ENCODE assay signal across 7 mouse cellular contexts in the genomic region with DNA sequence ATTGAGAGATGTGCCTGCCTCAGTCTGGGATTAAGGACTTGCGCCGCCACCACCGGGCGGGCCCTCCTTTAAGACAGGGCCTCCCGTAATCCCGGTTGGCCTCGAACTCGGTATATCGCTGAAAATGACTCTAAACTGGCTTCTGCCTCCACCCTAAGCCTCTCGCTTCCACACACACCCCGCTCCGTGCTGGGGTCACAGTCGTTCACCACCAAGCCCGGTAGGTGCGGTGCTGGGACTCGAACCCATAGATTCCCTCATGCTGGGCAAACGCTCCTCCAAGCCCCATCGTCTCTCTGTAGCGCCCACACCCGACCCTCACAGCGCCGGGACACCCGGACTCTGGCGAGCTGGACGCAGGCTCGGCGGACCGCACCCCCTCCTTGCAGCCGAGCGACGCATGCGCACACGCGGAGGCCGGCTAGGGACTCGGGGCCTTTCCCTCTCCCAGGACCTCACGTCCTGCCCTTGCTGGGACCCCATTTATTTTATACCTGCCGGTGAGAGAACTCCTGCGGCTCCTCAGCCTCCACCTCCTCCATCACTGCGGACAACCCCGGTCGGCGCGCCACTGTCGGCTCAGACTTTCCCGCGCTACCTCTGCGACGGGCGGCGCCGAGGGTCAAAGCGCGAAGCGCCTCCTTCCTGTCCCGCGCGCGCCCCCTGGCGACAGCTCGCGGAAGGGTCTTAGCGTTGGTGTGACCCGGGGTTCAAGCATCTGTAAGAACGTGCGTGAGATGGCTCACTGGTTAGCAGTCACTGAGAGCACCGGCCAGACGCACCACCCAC. TPM values are rescaled to one million over a fixed set of nuclear protein-coding genes. Genes with fewer than 3 reads are reported as not detected.
A peak's percentile ranks its signal among the peaks of the same experiment; 100 is the strongest.
DNase-seq lines count a peak whose midpoint lies in the region; ATAC-seq lines count a peak whose summit lies in the region.

A gene (minus strand): TSS at position 648 of the 789 bp plus-strand sequence.

- no peaks in the 10 kb centered on the region for H3K9me3 ChIP-seq in embryonic facial prominence, embryonic 10.5 days
- H3K9me3 ChIP-seq in limb, embryonic 11.5 days (ENCODE audit: control insufficient read depth, low read length): no peaks in the 10 kb centered on the region
- H3K9me3 ChIP-seq in midbrain, embryonic 14.5 days (ENCODE audit: control insufficient read depth, low read length): no peaks in the 10 kb centered on the region

- H3K27ac ChIP-seq in embryonic facial prominence, embryonic 10.5 days (replicated peaks): peak within 1 kb of the TSS; percentile 92
- H3K27ac ChIP-seq in limb, embryonic 11.5 days (replicated peaks; ENCODE audit: low read depth, low read length): peak within 1 kb of the TSS; percentile 90
- peak within 1 kb of the TSS; percentile 67 for H3K27ac ChIP-seq in midbrain, embryonic 14.5 days (replicated peaks; ENCODE audit: low read depth, low read length)

- H3K36me3 ChIP-seq in embryonic facial prominence, embryonic 10.5 days (replicated peaks): peaks cover 27% of the 10 kb centered on the region
- H3K36me3 ChIP-seq in limb, embryonic 11.5 days (ENCODE audit: control insufficient read depth, insufficient read depth, low read length): no peaks in the 10 kb centered on the region
- H3K36me3 ChIP-seq in midbrain, embryonic 14.5 days (ENCODE audit: control insufficient read depth, insufficient read depth, low read length): no peaks in the 10 kb centered on the region

- peak within 1 kb of the TSS; percentile 74 for H3K9ac ChIP-seq in limb, embryonic 11.5 days (ENCODE audit: low read length)
- peak within 1 kb of the TSS; percentile 65 for H3K9ac ChIP-seq in midbrain, embryonic 14.5 days (replicated peaks; ENCODE audit: low read length)

- DNase-seq in adrenal gland, postnatal 10 days: peak; percentile 94
- DNase-seq in embryonic facial prominence, embryonic 10.5 days (ENCODE audit: low spot score): peak; percentile 98
- peak; percentile 98 for DNase-seq in heart, adult 11 months
- DNase-seq in kidney, adult 18-20 months: peak; percentile 93
- peak; percentile 99 for DNase-seq in limb, embryonic 11.5 days (ENCODE audit: low spot score)
- DNase-seq in midbrain, embryonic 14.5 days: peak; percentile 97
- peak; percentile 77 to 93 for DNase-seq in spleen, adult 18-20 months

- H3K4me2 ChIP-seq in limb, embryonic 11.5 days (ENCODE audit: low read depth, severe bottlenecking): peak within 1 kb of the TSS; percentile 60
- peak within 1 kb of the TSS; percentile 66 for H3K4me2 ChIP-seq in midbrain, embryonic 14.5 days (ENCODE audit: low read length)

- H3K27me3 ChIP-seq in embryonic facial prominence, embryonic 10.5 days (replicated peaks; ENCODE audit: low read depth, poor library complexity, severe bottlenecking): no peaks in the 10 kb centered on the region
- no peaks in the 10 kb centered on the region for H3K27me3 ChIP-seq in limb, embryonic 11.5 days (ENCODE audit: control insufficient read depth, insufficient read depth, low read length)
- no peaks in the 10 kb centered on the region for H3K27me3 ChIP-seq in midbrain, embryonic 14.5 days (ENCODE audit: control insufficient read depth, insufficient read depth, low read length)

- H3K4me1 ChIP-seq in embryonic facial prominence, embryonic 10.5 days: peaks cover 25% of the 10 kb centered on the region
- peaks cover 4% of the 10 kb centered on the region for H3K4me1 ChIP-seq in limb, embryonic 11.5 days (ENCODE audit: control insufficient read depth, insufficient read depth, low read length)
- H3K4me1 ChIP-seq in midbrain, embryonic 14.5 days (ENCODE audit: control insufficient read depth, insufficient read depth, low read length): no peaks in the 10 kb centered on the region

- WGBS in embryonic facial prominence, embryonic 10.5 days: 1% methylated on average over 68 of the region's 68 CpGs
- 1% methylated on average over 68 of the region's 68 CpGs for WGBS in limb, embryonic 11.5 days
- WGBS in midbrain, embryonic 14.5 days: under 1% methylated on average over 68 of the region's 68 CpGs

- ATAC-seq in limb, embryonic 11.5 days (ENCODE audit: insufficient number of reproducible peaks, low FRiP score, low TSS enrichment, low read depth): peak; percentile 91
- ATAC-seq in midbrain, embryonic 14.5 days (ENCODE audit: low FRiP score, low TSS enrichment): peak; percentile 90

- peak within 1 kb of the TSS; percentile 75 for H3K4me3 ChIP-seq in embryonic facial prominence, embryonic 10.5 days
- peak within 1 kb of the TSS; percentile 58 for H3K4me3 ChIP-seq in limb, embryonic 11.5 days (ENCODE audit: low read depth, low read length)
- peak within 1 kb of the TSS; percentile 45 for H3K4me3 ChIP-seq in midbrain, embryonic 14.5 days (replicated peaks; ENCODE audit: low read depth, low read length)

RNA-seq across cellular contexts. Expression of the gene that starts here (rescaled TPM):
- total RNA-seq in adrenal gland, postnatal 10 days (2021): 10 to 100 TPM in 1 of 2 experiments, 1 to 10 TPM in 1; 7.8 to 11.0 TPM
- 60.3 and 62.7 TPM in 2 replicates for polyA plus RNA-seq in embryonic facial prominence, embryonic 10.5 days (2016; fragmentation: Nextera tagmentation; extraction: Ambion mirVana)
- polyA plus RNA-seq in limb, embryonic 11.5 days (2014; fragmentation: Nextera tagmentation; extraction: Ambion mirVana): 53.7 and 54.1 TPM in 2 replicates
- polyA plus RNA-seq in midbrain, embryonic 14.5 days (2014; fragmentation: Nextera tagmentation; extraction: Ambion mirVana): 16.9 and 20.2 TPM in 2 replicates

Comparison
In these comparisons a context has a peak if more than half of its experiments do, and no peak if none do; other contexts are left out.
1. Peak in every context shown above with its lines: DNase-seq, ATAC-seq, H3K4me3 ChIP-seq and H3K27ac ChIP-seq.